Mouse (Mus musculus) heart, embryonic 11.5 days (tissue): ENCODE measurements around the gene Vrk2. TPM values are rescaled to one million over a fixed set of nuclear protein-coding genes. Genes with fewer than 3 reads are reported as not detected.

Experiments used
- ATAC-seq: fragments of 200-750 bp; cut with Nextera tagmentation; replicated peaks from 2 replicates; pipeline ENCODE4 v1.8.0; 2017; ENCODE audit warnings: moderate library complexity; ENCODE audit not compliant: insufficient number of reproducible peaks, low FRiP score, low TSS enrichment
- H3K27ac ChIP-seq: fragments of 300-500 bp; sonication (generic); 2 replicates; pipeline ENCODE4 v1.5.1; 2014; ENCODE audit warnings: mild to moderate bottlenecking, low read depth, low read length
- H3K27me3 ChIP-seq: fragments of 300-500 bp; sonication (generic); 2 replicates; pipeline ENCODE4 v1.6.1; 2014; ENCODE audit warnings: mild to moderate bottlenecking, low read length, mixed read lengths; ENCODE audit not compliant: control insufficient read depth, insufficient read depth
- H3K36me3 ChIP-seq: fragments of 300-500 bp; sonication (generic); 2 replicates; pipeline ENCODE4 v1.6.1; 2014; ENCODE audit warnings: mild to moderate bottlenecking, low read length, moderate library complexity, mixed read lengths; ENCODE audit not compliant: control insufficient read depth, insufficient read depth
- H3K4me1 ChIP-seq: fragments of 300-500 bp; sonication (generic); 2 replicates; pipeline ENCODE4 v1.6.1; 2014; ENCODE audit warnings: low read length; ENCODE audit not compliant: control insufficient read depth, insufficient read depth
- H3K4me2 ChIP-seq: fragments of 300-500 bp; sonication (generic); 2 replicates; pipeline ENCODE4 v1.6.1; 2014; ENCODE audit warnings: mild to moderate bottlenecking, moderate library complexity
- H3K4me3 ChIP-seq: fragments of 300-500 bp; sonication (generic); 2 replicates; pipeline ENCODE4 v1.5.1; 2014; ENCODE audit warnings: low read depth, low read length
- H3K9ac ChIP-seq: fragments of 300-500 bp; sonication (generic); 2 replicates; pipeline ENCODE4 v1.6.1; 2014; ENCODE audit warnings: mild to moderate bottlenecking, low read depth, low read length, moderate library complexity
- H3K9me3 ChIP-seq: fragments of 300-500 bp; sonication (generic); replicated peaks from 2 replicates; pipeline ENCODE4 v1.6.1; 2016; ENCODE audit warnings: low read length; ENCODE audit not compliant: control insufficient read depth
- WGBS: fragments of 180-500 bp; shearing (Covaris S2); extraction: QIAGEN DNeasy Blood & Tissue Kit; methylation state at CpG from one replicate; pipeline ENCODE4 v1.1.7; 2014; ENCODE audit not compliant: insufficient replicate concordance; 5-methylcytosine and 5-hydroxymethylcytosine counted together
- polyA plus RNA-seq: library from polyadenylated mRNA; unstranded; fragments of >200 nt; fragmentation: Nextera tagmentation; extraction: Ambion mirVana; gene quantifications from 2 replicates; pipeline ENCODE4 v1.2.1, GENCODE M21; 2014

Gene Vrk2
- 19.2 and 20.5 TPM in 2 replicates for polyA plus RNA-seq

GRCm38 (mm10) chr11:26593061-26594059 is at the start of gene Vrk2, which contains the start of gene Gm6899:
TSS of gene Vrk2 (minus strand) at chr11:26593999.
TSS of gene Gm6899 (plus strand) at chr11:26593241.
- WGBS = under 1% methylated on average over 60 of the region's 60 CpGs
- H3K9me3 ChIP-seq = no peaks in the 10 kb centered on the region
- H3K27ac ChIP-seq = peak within 1 kb of the TSS; percentile 62
- H3K4me1 ChIP-seq = peaks cover 3% of the 10 kb centered on the region; the same call in 1 of the 2 replicates
- peak within 1 kb of the TSS; percentile 92 for H3K9ac ChIP-seq
- no peaks in the 10 kb centered on the region for H3K36me3 ChIP-seq
- peak within 1 kb of the TSS; percentile 84 for H3K4me3 ChIP-seq
- ATAC-seq = peak; percentile 100
- peak within 1 kb of the TSS; percentile 74 for H3K4me2 ChIP-seq
- H3K27me3 ChIP-seq = no peaks in the 10 kb centered on the region

- Histone ChIP-seq H3K27me3 (no peaks in the 10 kb centered on the region), H3K4me3 (no peak overlapping the region), H3K4me2 (no peak overlapping the region), H3K36me3 (no peaks in the 10 kb centered on the region), H3K9me3 (no peaks in the 10 kb centered on the region), H3K9ac (no peak overlapping the region), H3K4me1 (no peaks in the 10 kb centered on the region), H3K27ac (no peak overlapping the region)
- ATAC-seq = no peak
- WGBS = 74% methylated on average over 1 of the region's 1 CpGs
Measured at GRCm38 (mm10) chr11:26642141-26642540, 48.3 kb upstream of the Vrk2 start.

- H3K9me3 ChIP-seq = no peaks in the 10 kb centered on the region
- H3K9ac ChIP-seq = no peak overlapping the region
- no peak overlapping the region for H3K27ac ChIP-seq
- no peak overlapping the region for H3K4me3 ChIP-seq
- ATAC-seq = no peak
- 64% methylated on average over 8 of the region's 8 CpGs for WGBS
- no peaks in the 10 kb centered on the region for H3K36me3 ChIP-seq
- H3K4me2 ChIP-seq = no peak overlapping the region
- no peaks in the 10 kb centered on the region for H3K27me3 ChIP-seq
- no peaks in the 10 kb centered on the region for H3K4me1 ChIP-seq
Measured at GRCm38 (mm10) chr11:26640314-26640785, 46.6 kb upstream of the Vrk2 start.

GRCm38 (mm10) chr11:26636239-26636638 is 42.4 kb upstream of the Vrk2 start:
- H3K27ac ChIP-seq = no peak overlapping the region
- no peaks in the 10 kb centered on the region for H3K9me3 ChIP-seq
- no peak overlapping the region for H3K4me3 ChIP-seq
- WGBS = 79% methylated on average over 1 of the region's 1 CpGs
- H3K36me3 ChIP-seq = no peaks in the 10 kb centered on the region
- no peak overlapping the region for H3K4me2 ChIP-seq
- ATAC-seq = no peak
- H3K4me1 ChIP-seq = no peaks in the 10 kb centered on the region
- no peaks in the 10 kb centered on the region for H3K27me3 ChIP-seq
- no peak overlapping the region for H3K9ac ChIP-seq

- ATAC-seq = no peak
- Histone ChIP-seq H3K9me3 (no peaks in the 10 kb centered on the region), H3K4me1 (no peaks in the 10 kb centered on the region), H3K27me3 (no peaks in the 10 kb centered on the region), H3K27ac (no peak overlapping the region), H3K4me2 (no peak overlapping the region), H3K36me3 (no peaks in the 10 kb centered on the region), H3K9ac (no peak overlapping the region), H3K4me3 (no peak overlapping the region)
- 76% methylated on average over 5 of the region's 5 CpGs for WGBS
Measured at GRCm38 (mm10) chr11:26622727-26623126, 28.9 kb upstream of the Vrk2 start.

- no peaks in the 10 kb centered on the region for H3K36me3 ChIP-seq
- no peak overlapping the region for H3K27ac ChIP-seq
- H3K27me3 ChIP-seq = no peaks in the 10 kb centered on the region
- no peaks in the 10 kb centered on the region for H3K4me1 ChIP-seq
- no peak overlapping the region for H3K4me3 ChIP-seq
- 84% methylated on average over 2 of the region's 2 CpGs for WGBS
- H3K9me3 ChIP-seq = no peaks in the 10 kb centered on the region
- H3K4me2 ChIP-seq = no peak overlapping the region
- no peak overlapping the region for H3K9ac ChIP-seq
- ATAC-seq = no peak
Measured at GRCm38 (mm10) chr11:26618475-26619223, 24.9 kb upstream of the Vrk2 start.

GRCm38 (mm10) chr11:26608795-26609194 is 15.0 kb upstream of the Vrk2 start:
- no peaks in the 10 kb centered on the region for H3K4me1 ChIP-seq
- no peaks in the 10 kb centered on the region for H3K9me3 ChIP-seq
- no peak overlapping the region for H3K4me2 ChIP-seq
- 71% methylated on average over 10 of the region's 10 CpGs for WGBS
- ATAC-seq = no peak
- H3K27me3 ChIP-seq = no peaks in the 10 kb centered on the region
- no peak overlapping the region for H3K27ac ChIP-seq
- no peak overlapping the region for H3K4me3 ChIP-seq
- H3K9ac ChIP-seq = no peak overlapping the region
- no peaks in the 10 kb centered on the region for H3K36me3 ChIP-seq

GRCm38 (mm10) chr11:26604061-26604655 is 10.4 kb upstream of the Vrk2 start:
- Histone ChIP-seq H3K36me3 (no peaks in the 10 kb centered on the region), H3K4me3 (no peak overlapping the region), H3K27me3 (no peaks in the 10 kb centered on the region), H3K9ac (no peak overlapping the region), H3K9me3 (no peaks in the 10 kb centered on the region), H3K4me1 (no peaks in the 10 kb centered on the region), H3K4me2 (no peak overlapping the region), H3K27ac (no peak overlapping the region)
- WGBS = 96% methylated on average over 1 of the region's 1 CpGs
- no peak for ATAC-seq
